Mouse (Mus musculus) heart, postnatal 4 days (tissue): Measurements from ENCODE around the gene Rpl14. TPM values are rescaled to one million over a fixed set of nuclear protein-coding genes. Genes with fewer than 3 reads are reported as not detected.

Experiments used
- DNase-seq: peaks from one replicate; pipeline ENCODE4 v3.0.0; 2021
- total RNA-seq, 2 experiments: library from RNA; stranded (reverse); gene quantifications; 2 replicates each; pipeline ENCODE4 v1.2.3; 2021

Gene Rpl14
- total RNA-seq, 2 experiments from 2014 or later = 434 to 461 TPM

GRCm38 (mm10) chr9:120575748-120576661 lies 4.8 kb downstream of the Rpl14 start:
- no peak for DNase-seq

- no peak for DNase-seq
Measured at GRCm38 (mm10) chr9:120576662-120577013, 5.4 kb downstream of the Rpl14 start.

GRCm38 (mm10) chr9:120577133-120577651 lies 5.9 kb downstream of the Rpl14 start:
- peak; percentile 85 for DNase-seq

GRCm38 (mm10) chr9:120577706-120578405 lies 6.6 kb downstream of the Rpl14 start:
- DNase-seq = no peak

GRCm38 (mm10) chr9:120578701-120579100 lies 7.5 kb downstream of the Rpl14 start:
- no peak for DNase-seq

- DNase-seq = no peak
Measured at GRCm38 (mm10) chr9:120579808-120580207, 8.6 kb downstream of the Rpl14 start.

GRCm38 (mm10) chr9:120581941-120582618 lies 10.8 kb downstream of the Rpl14 start:
- DNase-seq = peak; percentile 60

GRCm38 (mm10) chr9:120582619-120583308 lies 11.5 kb downstream of the Rpl14 start:
- DNase-seq = peak; percentile 91

- no peak for DNase-seq
Measured at GRCm38 (mm10) chr9:120583314-120583713, 12.1 kb downstream of the Rpl14 start.

- DNase-seq = peak; percentile 85
Measured at GRCm38 (mm10) chr9:120586546-120586945, 15.3 kb downstream of the Rpl14 start.

GRCm38 (mm10) chr9:120591490-120591889 lies 20.2 kb downstream of the Rpl14 start:
- DNase-seq = peak; percentile 85

- DNase-seq = no peak
Measured at GRCm38 (mm10) chr9:120593383-120594101, 22.3 kb downstream of the Rpl14 start.

GRCm38 (mm10) chr9:120594839-120595238 lies 23.6 kb downstream of the Rpl14 start:
- no peak for DNase-seq

GRCm38 (mm10) chr9:120595306-120595705 lies 24.1 kb downstream of the Rpl14 start:
- no peak for DNase-seq

GRCm38 (mm10) chr9:120601488-120602171 lies 30.4 kb downstream of the Rpl14 start:
- peak; percentile 84 for DNase-seq

- DNase-seq = peak; percentile 47
Measured at GRCm38 (mm10) chr9:120602172-120602838, 31.1 kb downstream of the Rpl14 start.

GRCm38 (mm10) chr9:120602839-120603511 lies 31.7 kb downstream of the Rpl14 start:
- DNase-seq = peak; percentile 95

GRCm38 (mm10) chr9:120603512-120603908 lies 32.3 kb downstream of the Rpl14 start:
- no peak for DNase-seq

- DNase-seq = no peak
Measured at GRCm38 (mm10) chr9:120603956-120604355, 32.7 kb downstream of the Rpl14 start.

- no peak for DNase-seq
Measured at GRCm38 (mm10) chr9:120611055-120611454, 39.8 kb downstream of the Rpl14 start.
